Mouse (Mus musculus) forebrain, embryonic 16.5 days (tissue): ENCODE results near the gene Rhog. TPM values are rescaled to one million over a fixed set of nuclear protein-coding genes. Genes with fewer than 3 reads are reported as not detected.
"Not testable (repeated sequence)": the region's sequence is repeated elsewhere in the genome, so short reads cannot be mapped to it uniquely, and the experiment has no call there.

Experiments used
- ATAC-seq: fragments of 200-750 bp; cut with Nextera tagmentation; 2 replicates; pipeline ENCODE4 v1.8.0; 2017; ENCODE audit warnings: mild to moderate bottlenecking, moderate library complexity
- H3K27ac ChIP-seq: fragments of 300-500 bp; sonication (generic); 2 replicates; pipeline ENCODE4 v1.5.1; 2014; ENCODE audit warnings: low read length, control low read depth
- H3K27me3 ChIP-seq: fragments of 300-500 bp; sonication (generic); replicated peaks from 2 replicates; pipeline ENCODE4 v1.6.1; 2014; ENCODE audit warnings: low read length; ENCODE audit not compliant: control insufficient read depth, insufficient read depth
- H3K36me3 ChIP-seq: fragments of 300-500 bp; sonication (generic); 2 replicates; pipeline ENCODE4 v1.6.1; 2014; ENCODE audit not compliant: control insufficient read depth, insufficient read depth
- H3K4me1 ChIP-seq: fragments of 300-500 bp; sonication (generic); replicated peaks from 2 replicates; pipeline ENCODE4 v1.6.1; 2014; ENCODE audit warnings: low read length; ENCODE audit not compliant: control insufficient read depth, insufficient read depth
- H3K4me2 ChIP-seq: fragments of 300-500 bp; sonication (generic); 2 replicates; pipeline ENCODE4 v1.6.1; 2014; ENCODE audit warnings: mild to moderate bottlenecking, low read length, control low read depth
- H3K4me3 ChIP-seq: fragments of 300-500 bp; sonication (generic); replicated peaks from 2 replicates; pipeline ENCODE4 v1.5.1; 2014; ENCODE audit warnings: mild to moderate bottlenecking, low read length, control low read depth
- H3K9ac ChIP-seq: fragments of 300-500 bp; sonication (generic); replicated peaks from 2 replicates; pipeline ENCODE4 v1.6.1; 2014; ENCODE audit warnings: low read depth, low read length, control low read depth
- H3K9me3 ChIP-seq: fragments of 300-500 bp; sonication (generic); 2 replicates; pipeline ENCODE4 v1.6.1; 2016; ENCODE audit warnings: low read length; ENCODE audit not compliant: control insufficient read depth
- WGBS: fragments of 180-500 bp; shearing (Covaris S2); extraction: QIAGEN DNeasy Blood & Tissue Kit; methylation state at CpG from one replicate; pipeline ENCODE4 v1.1.7; 2014; 5-methylcytosine and 5-hydroxymethylcytosine counted together
- polyA plus RNA-seq: library from polyadenylated mRNA; unstranded; fragments of >200 nt; fragmentation: Nextera tagmentation; extraction: Ambion mirVana; gene quantifications from 2 replicates; pipeline ENCODE4 v1.2.1, GENCODE M21; 2015

Rhog gene
- polyA plus RNA-seq, 1 experiment from 2014 or later, result 15.4 TPM

- peaks cover 10% of the 10 kb centered on the region for H3K4me1 ChIP-seq
- ATAC-seq, result no peak
Measured at GRCm38 (mm10) chr7:102268395-102268748, 12.5 kb upstream of the Rhog start.

GRCm38 (mm10) chr7:102267601-102268394 is 11.9 kb upstream of the Rhog start, which contains the start of gene Stim1:
Gene Stim1, plus strand, starts transcription at chr7:102267806.
- Histone ChIP-seq H3K27ac (peak within 1 kb of the TSS; percentile 48; the same call in 1 of the 2 replicates), H3K9me3 (no peaks in the 10 kb centered on the region)
- WGBS, result under 1% methylated on average over 63 of the region's 73 CpGs

More at GRCm38 (mm10) chr7:102268395-102268748, 12.5 kb upstream of the Rhog start:
- Histone ChIP-seq H3K9me3 (no peaks in the 10 kb centered on the region), H3K27me3 (no peaks in the 10 kb centered on the region), H3K36me3 (no peaks in the 10 kb centered on the region), H3K27ac (no peak overlapping the region), H3K9ac (peak overlapping the region; percentile 79), H3K4me3 (peak overlapping the region; percentile 80), H3K4me2 (peak overlapping the region; percentile 99)
- WGBS, result 6% methylated on average over 12 of the region's 12 CpGs

GRCm38 (mm10) chr7:102267113-102267579 is 11.3 kb upstream of the Rhog start:
- Histone ChIP-seq H3K9me3 (no peaks in the 10 kb centered on the region), H3K4me3 (peak overlapping the region; percentile 80), H3K27ac (peak overlapping the region; percentile 48; the same call in 1 of the 2 replicates), H3K9ac (peak overlapping the region; percentile 79), H3K27me3 (no peaks in the 10 kb centered on the region), H3K4me2 (peak overlapping the region; percentile 99), H3K36me3 (no peaks in the 10 kb centered on the region), H3K4me1 (peaks cover 10% of the 10 kb centered on the region)
- peak; percentile 92 for ATAC-seq
- 0% methylated on average over 31 of the region's 34 CpGs for WGBS

More at GRCm38 (mm10) chr7:102267601-102268394, 11.9 kb upstream of the Rhog start, which contains the start of gene Stim1:
- no peaks in the 10 kb centered on the region for H3K36me3 ChIP-seq
- peak within 1 kb of the TSS; percentile 80 for H3K4me3 ChIP-seq
- peak within 1 kb of the TSS; percentile 79 for H3K9ac ChIP-seq
- H3K4me1 ChIP-seq, result peaks cover 10% of the 10 kb centered on the region
- H3K4me2 ChIP-seq, result peak within 1 kb of the TSS; percentile 99
- peak; percentile 88 for ATAC-seq
- H3K27me3 ChIP-seq, result no peaks in the 10 kb centered on the region

GRCm38 (mm10) chr7:102266401-102267042 is 10.7 kb upstream of the Rhog start:
- 54% methylated on average over 14 of the region's 14 CpGs for WGBS
- Histone ChIP-seq H3K4me1 (peaks cover 10% of the 10 kb centered on the region), H3K27me3 (no peaks in the 10 kb centered on the region), H3K9ac (no peak overlapping the region), H3K4me3 (no peak overlapping the region; the same call in 1 of the 2 replicates), H3K27ac (no peak overlapping the region), H3K36me3 (no peaks in the 10 kb centered on the region), H3K9me3 (no peaks in the 10 kb centered on the region), H3K4me2 (no peak overlapping the region)
- ATAC-seq, result peak; percentile 21

GRCm38 (mm10) chr7:102266021-102266400 is 10.2 kb upstream of the Rhog start:
- H3K4me3 ChIP-seq, H3K4me2 ChIP-seq, ATAC-seq, H3K36me3 ChIP-seq, H3K4me1 ChIP-seq, H3K9ac ChIP-seq, H3K9me3 ChIP-seq, H3K27ac ChIP-seq, H3K27me3 ChIP-seq: not testable (repeated sequence)
- WGBS, result 92% methylated on average over 10 of the region's 10 CpGs

- no peaks in the 10 kb centered on the region for H3K27me3 ChIP-seq
Measured at GRCm38 (mm10) chr7:102263020-102263419, 7.2 kb upstream of the Rhog start.

GRCm38 (mm10) chr7:102260518-102260917 is 4.7 kb upstream of the Rhog start:
- Histone ChIP-seq H3K4me2 (no peak overlapping the region), H3K36me3 (no peaks in the 10 kb centered on the region), H3K4me1 (no peaks in the 10 kb centered on the region), H3K27me3 (no peaks in the 10 kb centered on the region), H3K9ac (no peak overlapping the region), H3K4me3 (no peak overlapping the region), H3K9me3 (no peaks in the 10 kb centered on the region), H3K27ac (no peak overlapping the region)
- ATAC-seq, result no peak
- WGBS, result 89% methylated on average over 1 of the region's 1 CpGs

More at GRCm38 (mm10) chr7:102263020-102263419, 7.2 kb upstream of the Rhog start:
- no peak overlapping the region for H3K9ac ChIP-seq
- H3K4me3 ChIP-seq, result no peak overlapping the region
- H3K9me3 ChIP-seq, result no peaks in the 10 kb centered on the region
- H3K27ac ChIP-seq, result no peak overlapping the region
- H3K4me1 ChIP-seq, result peaks cover under 1% of the 10 kb centered on the region; the same call in 1 of the 2 replicates
- H3K36me3 ChIP-seq, result no peaks in the 10 kb centered on the region
- ATAC-seq, result no peak
- 93% methylated on average over 2 of the region's 2 CpGs for WGBS
- H3K4me2 ChIP-seq, result no peak overlapping the region

GRCm38 (mm10) chr7:102259716-102260479 is 4.0 kb upstream of the Rhog start:
- Histone ChIP-seq H3K9me3 (no peaks in the 10 kb centered on the region), H3K4me3 (no peak overlapping the region), H3K27ac (no peak overlapping the region), H3K4me1 (no peaks in the 10 kb centered on the region), H3K36me3 (no peaks in the 10 kb centered on the region), H3K4me2 (no peak overlapping the region), H3K9ac (no peak overlapping the region), H3K27me3 (no peaks in the 10 kb centered on the region)
- no peak for ATAC-seq
- WGBS, result 84% methylated on average over 10 of the region's 10 CpGs

- Histone ChIP-seq H3K9me3 (no peaks in the 10 kb centered on the region), H3K27ac (no peak overlapping the region), H3K27me3 (no peaks in the 10 kb centered on the region), H3K4me3 (no peak overlapping the region), H3K9ac (no peak overlapping the region), H3K4me1 (no peaks in the 10 kb centered on the region), H3K36me3 (no peaks in the 10 kb centered on the region), H3K4me2 (no peak overlapping the region)
- WGBS, result 65% methylated on average over 3 of the region's 3 CpGs
- ATAC-seq, result no peak
Measured at GRCm38 (mm10) chr7:102258753-102259152, 2.9 kb upstream of the Rhog start.
